Mouse (Mus musculus) CH12.LX (cell line): ENCODE results near the gene Atp2b2. TPM values are rescaled to one million over a fixed set of nuclear protein-coding genes. Genes with fewer than 3 reads are reported as not detected.

ENCODE experiments used
- DNase-seq: peaks from one replicate; pipeline ENCODE4 v3.0.0-alpha.2; 2013; ENCODE audit errors: extremely low read depth
- H3K27ac ChIP-seq: 2 replicates; pipeline ENCODE4 v1.5.1; 2012; ENCODE audit warnings: low read depth, mild to moderate bottlenecking, control low read depth, moderate library complexity; ENCODE audit not compliant: insufficient read depth
- H3K27me3 ChIP-seq: replicated peaks from 2 replicates; pipeline ENCODE3; 2012; ENCODE audit warnings: inconsistent platforms
- H3K36me3 ChIP-seq, 2 experiments: replicated peaks in 1 of 2; 2 replicates each; pipeline versions ENCODE3 to v1.6.1; 2012; ENCODE audit warnings: inconsistent platforms in 1 of 2, low read length in 1 of 2, mild to moderate bottlenecking in 1 of 2, mixed read lengths in 1 of 2, moderate library complexity in 1 of 2; ENCODE audit not compliant: control insufficient read depth in 1 of 2, insufficient read depth in 1 of 2
- H3K4me1 ChIP-seq, 2 experiments: 2 replicates each; pipeline ENCODE4 v1.6.1; 2012; ENCODE audit warnings: inconsistent platforms in 1 of 2, moderate library complexity in 1 of 2; ENCODE audit not compliant: insufficient read depth in 2 of 2, control insufficient read depth in 1 of 2
- H3K4me2 ChIP-seq: 2 replicates; pipeline ENCODE4 v1.6.1; 2012; ENCODE audit warnings: low read depth, mild to moderate bottlenecking, control low read depth; ENCODE audit not compliant: poor library complexity, insufficient read depth, severe bottlenecking
- H3K4me3 ChIP-seq, 3 experiments: fragments of 150-350 bp in 1 of 3; sonication (generic) in 1 of 3; replicated peaks in 1 of 3; 2 replicates each; pipeline versions ENCODE3 to v1.5.1; 2011 to 2012; ENCODE audit warnings: low read depth in 2 of 3, low read length in 2 of 3, mild to moderate bottlenecking in 2 of 3, moderate library complexity in 2 of 3, control low read depth in 1 of 3, improper control_type of control experiment in 1 of 3, inconsistent platforms in 1 of 3, mixed read lengths in 1 of 3; ENCODE audit not compliant: poor library complexity in 1 of 3
- H3K79me2 ChIP-seq: replicated peaks from 2 replicates; pipeline ENCODE4 v1.6.1; 2012; ENCODE audit warnings: mild to moderate bottlenecking, moderate library complexity; ENCODE audit not compliant: control insufficient read depth, poor library complexity, insufficient read depth, severe bottlenecking; ENCODE audit errors: extremely low read depth
- H3K9ac ChIP-seq: 2 replicates; pipeline ENCODE4 v1.6.1; 2012; ENCODE audit warnings: low read depth, mild to moderate bottlenecking, control low read depth, moderate library complexity; ENCODE audit not compliant: insufficient read depth
- H3K9me3 ChIP-seq: replicated peaks from 2 replicates; pipeline ENCODE3; 2012; ENCODE audit warnings: low read length, inconsistent platforms, mixed read lengths
- CHD2 ChIP-seq: IDR thresholded peaks from 2 replicates; pipeline ENCODE4 v1.6.1; 2011; ENCODE audit warnings: low read length, improper control_type of control experiment
- GABPA ChIP-seq: IDR thresholded peaks from 2 replicates; pipeline ENCODE4 v1.6.1; 2012; ENCODE audit warnings: low read depth, low read length, improper control_type of control experiment, inconsistent platforms; ENCODE audit not compliant: insufficient replicate concordance
- JUN ChIP-seq: IDR thresholded peaks from 2 replicates; pipeline ENCODE4 v1.6.1; 2011; ENCODE audit warnings: low read depth, mild to moderate bottlenecking, low read length, improper control_type of control experiment, moderate library complexity; ENCODE audit not compliant: insufficient read depth
- JUND ChIP-seq: conservative IDR thresholded peaks from 2 replicates; pipeline ENCODE4 v1.6.1; 2011; ENCODE audit warnings: low read depth, low read length, improper control_type of control experiment
- MAX ChIP-seq: IDR thresholded peaks from 2 replicates; pipeline ENCODE4 v1.6.1; 2011; ENCODE audit warnings: low read length, improper control_type of control experiment
- MAZ ChIP-seq: IDR thresholded peaks from 2 replicates; pipeline ENCODE4 v1.6.1; 2012; ENCODE audit warnings: low read depth, mild to moderate bottlenecking, inconsistent platforms, low read length, improper control_type of control experiment, moderate library complexity
- MXI1 ChIP-seq: IDR thresholded peaks from 2 replicates; pipeline ENCODE4 v1.6.1; 2011; ENCODE audit warnings: mild to moderate bottlenecking, low read depth, low read length, improper control_type of control experiment
- MYC ChIP-seq: IDR thresholded peaks from 2 replicates; pipeline ENCODE4 v1.6.1; 2011; ENCODE audit warnings: low read depth, mild to moderate bottlenecking, improper control_type of control experiment, low read length
- NELFE ChIP-seq: IDR thresholded peaks from 2 replicates; pipeline ENCODE4 v1.6.1; 2011; ENCODE audit warnings: low read depth, low read length, improper control_type of control experiment
- POLR2A ChIP-seq: IDR thresholded peaks from 2 replicates; pipeline ENCODE4 v1.6.1; 2011; ENCODE audit warnings: low read depth, mild to moderate bottlenecking, improper control_type of control experiment, low read length
- RCOR1 ChIP-seq: conservative IDR thresholded peaks from 2 replicates; pipeline ENCODE4 v1.6.1; 2012; ENCODE audit warnings: low read depth, mild to moderate bottlenecking, inconsistent platforms, low read length, improper control_type of control experiment
- SMC3 ChIP-seq: IDR thresholded peaks from 2 replicates; pipeline ENCODE4 v1.6.1; 2011; ENCODE audit warnings: low read depth, low read length, improper control_type of control experiment
- ZKSCAN1 ChIP-seq: IDR thresholded peaks from 2 replicates; pipeline ENCODE4 v1.6.1; 2012; ENCODE audit warnings: low read depth, inconsistent platforms, low read length, improper control_type of control experiment, borderline replicate concordance
- ZNF384 ChIP-seq: IDR thresholded peaks from 2 replicates; pipeline ENCODE4 v1.6.1; 2012; ENCODE audit warnings: low read depth, low read length, improper control_type of control experiment, inconsistent platforms
- dilution Hi-C: fragments of 300-500 bp; cut with MboI; formaldehyde crosslinking; loops from 2 replicates; pipeline ENCODE4 v1.14.3; 2020; ENCODE audit warnings: low sequenced_read_pairs; ENCODE audit not compliant: extremely low pct_unique_long_range_greater_than_20kb, extremely low pct_ligation_motif_present
- in situ Hi-C: fragments of 300-500 bp; cut with MboI; formaldehyde crosslinking; loops from 3 replicates; pipeline ENCODE4 v1.14.3; 2019; ENCODE audit warnings: low sequenced_read_pairs, low pct_ligation_motif_present, low pct_unique_long_range_greater_than_20kb, mixed read lengths
- polyA plus RNA-seq: library from polyadenylated mRNA; unstranded; fragments of >175 nt; gene quantifications from 2 replicates; pipeline ENCODE4 v1.2.1, GENCODE M21; 2012; ENCODE audit warnings: low read depth; ENCODE audit not compliant: insufficient read length
- total RNA-seq, 2 experiments: library from RNA; depleted of rRNA; stranded (reverse); fragments of 300-350 nt in 1 of 2; fragments of >200 nt in 1 of 2; gene quantifications; 2 replicates each; pipeline ENCODE4 v1.2.3; 2012 to 2014

Gene Atp2b2
- total and polyA plus RNA-seq, 3 experiments = not detected

- H3K27ac ChIP-seq = no peak overlapping the region
- H3K4me1 ChIP-seq = no peaks in the 10 kb centered on the region
- in situ Hi-C loops (loop anchor here (25.0 kb wide), 1 partner anchor 209 kb away; no protein-coding TSS in a partner anchor), dilution Hi-C loops (no loop called here)
- DNase-seq = no peak
- H3K9me3 ChIP-seq = no peaks in the 10 kb centered on the region
- TF ChIP-seq POLR2A = no peak
- TF ChIP-seq MYC = no peak
- no peak for TF ChIP-seq RCOR1
- no peak for TF ChIP-seq JUN
- TF ChIP-seq ZKSCAN1 = no peak
- TF ChIP-seq MAX = no peak
- no peak for TF ChIP-seq JUND
- H3K27me3 ChIP-seq = peaks cover 87% of the 10 kb centered on the region
- H3K36me3 ChIP-seq = no peaks in the 10 kb centered on the region
- no peak overlapping the region for H3K4me2 ChIP-seq
- no peak overlapping the region for H3K9ac ChIP-seq
- no peak overlapping the region for H3K4me3 ChIP-seq
- H3K79me2 ChIP-seq = no peaks in the 10 kb centered on the region
Measured at GRCm38 (mm10) chr6:113970900-113971299, 71.5 kb downstream of the Atp2b2 start.

GRCm38 (mm10) chr6:113970464-113970863 is 71.9 kb downstream of the Atp2b2 start:
- Histone ChIP-seq H3K4me3 (no peak overlapping the region), H3K9ac (no peak overlapping the region), H3K36me3 (no peaks in the 10 kb centered on the region), H3K79me2 (no peaks in the 10 kb centered on the region), H3K4me1 (no peaks in the 10 kb centered on the region), H3K27me3 (peaks cover 89% of the 10 kb centered on the region), H3K27ac (no peak overlapping the region), H3K9me3 (no peaks in the 10 kb centered on the region), H3K4me2 (no peak overlapping the region)
- DNase-seq = no peak
- dilution Hi-C loops = no loop called here
- in situ Hi-C loops = loop anchor here (25.0 kb wide), 1 partner anchor 208 kb away; no protein-coding TSS in a partner anchor
- TF ChIP-seq ZNF384 = no peak
- TF ChIP-seq JUN = no peak
- TF ChIP-seq MAX = no peak
- no peak for TF ChIP-seq NELFE
- TF ChIP-seq ZKSCAN1 = no peak
- no peak for TF ChIP-seq POLR2A
- TF ChIP-seq GABPA = no peak
- TF ChIP-seq SMC3 = no peak
- TF ChIP-seq JUND = no peak
- TF ChIP-seq MXI1 = no peak
- TF ChIP-seq CHD2 = no peak
- no peak for TF ChIP-seq MAZ
- TF ChIP-seq, all 38 proteins: peak for 0
